Comparison of ENCODE assay signal across 21 mouse cellular contexts in the genomic region with DNA sequence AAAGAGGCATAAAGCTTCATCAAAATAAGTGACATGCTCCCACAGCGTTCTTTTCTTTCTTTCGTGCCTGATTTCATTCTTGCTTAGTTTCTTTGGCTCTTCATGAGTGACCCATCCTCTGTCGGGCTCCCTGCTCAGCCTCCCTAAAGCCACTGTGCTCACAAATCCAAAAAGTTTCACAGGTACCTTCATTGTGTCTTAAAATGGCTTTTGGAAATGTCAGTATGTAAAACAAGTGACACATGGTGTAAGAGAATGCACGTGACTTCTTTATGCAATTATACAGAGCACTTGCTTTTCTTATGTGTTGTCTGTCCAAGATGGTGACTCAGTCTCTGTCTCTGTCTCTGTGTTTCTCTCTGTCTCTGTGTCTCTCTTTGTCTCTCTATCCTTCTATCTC. TPM values are rescaled to one million over a fixed set of nuclear protein-coding genes. Genes with fewer than 3 reads are reported as not detected.
DNase-seq lines count a peak whose midpoint lies in the region; ATAC-seq lines count a peak whose summit lies in the region.
"Had no signal": no experiment of that assay in that cellular context is flagged by ENCODE, and none has a peak within 500 bp of the region (broad histone marks: within the 10 kb centered on the region; RNA-seq: fewer than 3 reads in every experiment).

No protein-coding gene starts in this region.

- H3K9ac ChIP-seq in hindbrain, embryonic 13.5 days = peak overlapping the region; percentile 79; the same call in 1 of the 2 replicates
- H3K9ac ChIP-seq in hindbrain, embryonic 15.5 days = peak overlapping the region; percentile 70
- no peak overlapping the region; the same call in 1 of the 2 replicates for H3K9ac ChIP-seq in neural tube, embryonic 14.5 days (replicated peaks; ENCODE audit: low read depth, low read length)
- H3K9ac ChIP-seq: heart, embryonic 15.5 days; limb, embryonic 12.5 days; liver, embryonic 13.5 days; lung, embryonic 15.5 days had no signal

- WGBS in hindbrain, embryonic 13.5 days = 57% methylated on average over 4 of the region's 4 CpGs
- WGBS in hindbrain, embryonic 10.5 days = 68% methylated on average over 4 of the region's 4 CpGs
- 54% methylated on average over 4 of the region's 4 CpGs for WGBS in hindbrain, embryonic 15.5 days
- 64% methylated on average over 4 of the region's 4 CpGs for WGBS in neural tube, embryonic 14.5 days

- H3K9me3 ChIP-seq in hindbrain, embryonic 13.5 days = no peaks in the 10 kb centered on the region
- H3K9me3 ChIP-seq in hindbrain, embryonic 10.5 days = no peaks in the 10 kb centered on the region
- H3K9me3 ChIP-seq in hindbrain, embryonic 15.5 days = no peaks in the 10 kb centered on the region
- no peaks in the 10 kb centered on the region for H3K9me3 ChIP-seq in neural tube, embryonic 14.5 days (ENCODE audit: control insufficient read depth, low read length)
- H3K9me3 ChIP-seq: embryonic facial prominence, embryonic 13.5 days; heart, embryonic 15.5 days; limb, embryonic 12.5 days; liver, embryonic 13.5 days; lung, embryonic 15.5 days had no signal

- H3K36me3 ChIP-seq in hindbrain, embryonic 13.5 days = no peaks in the 10 kb centered on the region
- H3K36me3 ChIP-seq in hindbrain, embryonic 10.5 days = no peaks in the 10 kb centered on the region
- no peaks in the 10 kb centered on the region for H3K36me3 ChIP-seq in hindbrain, embryonic 15.5 days
- H3K36me3 ChIP-seq in neural tube, embryonic 14.5 days (ENCODE audit: control insufficient read depth, insufficient read depth, low read length) = no peaks in the 10 kb centered on the region
- H3K36me3 ChIP-seq: embryonic facial prominence, embryonic 13.5 days; heart, embryonic 15.5 days; limb, embryonic 12.5 days; liver, embryonic 13.5 days; lung, embryonic 15.5 days had no signal

- no peaks in the 10 kb centered on the region for H3K27me3 ChIP-seq in hindbrain, embryonic 13.5 days
- peaks cover 33% of the 10 kb centered on the region for H3K27me3 ChIP-seq in hindbrain, embryonic 10.5 days (ENCODE audit: insufficient read depth, poor library complexity, severe bottlenecking)
- H3K27me3 ChIP-seq in hindbrain, embryonic 15.5 days = no peaks in the 10 kb centered on the region
- no peaks in the 10 kb centered on the region; the same call in 1 of the 2 replicates for H3K27me3 ChIP-seq in neural tube, embryonic 14.5 days (ENCODE audit: control insufficient read depth, insufficient read depth, low read length)

- H3K27ac ChIP-seq in hindbrain, embryonic 13.5 days = peak overlapping the region; percentile 86; the same call in 1 of the 2 replicates
- no peak overlapping the region for H3K27ac ChIP-seq in hindbrain, embryonic 10.5 days
- H3K27ac ChIP-seq in hindbrain, embryonic 15.5 days (replicated peaks) = peak overlapping the region; percentile 81
- no peak overlapping the region; the same call in 1 of the 2 replicates for H3K27ac ChIP-seq in neural tube, embryonic 14.5 days (ENCODE audit: low read depth, low read length)
- H3K27ac ChIP-seq: embryonic facial prominence, embryonic 13.5 days; heart, adult 2 months; heart, embryonic 15.5 days; limb, embryonic 12.5 days; liver, embryonic 13.5 days; lung, embryonic 15.5 days had no signal

- ATAC-seq in hindbrain, embryonic 13.5 days (ENCODE audit: low FRiP score) = no peak
- no peak for ATAC-seq in hindbrain, embryonic 15.5 days (ENCODE audit: low FRiP score, low read depth)
- no peak for ATAC-seq in neural tube, embryonic 14.5 days (ENCODE audit: low read depth)
- ATAC-seq: activated CD4-positive, CD25-positive, alpha-beta regulatory T cell, adult 4 months; Patski had no signal

- peak overlapping the region; percentile 78 for H3K4me2 ChIP-seq in hindbrain, embryonic 13.5 days
- H3K4me2 ChIP-seq in hindbrain, embryonic 15.5 days = peak overlapping the region; percentile 69
- peak overlapping the region; percentile 77 for H3K4me2 ChIP-seq in neural tube, embryonic 14.5 days (ENCODE audit: low read depth, low read length)

- H3K4me3 ChIP-seq in hindbrain, embryonic 13.5 days = peak overlapping the region; percentile 62
- H3K4me3 ChIP-seq in hindbrain, embryonic 10.5 days = no peak overlapping the region
- H3K4me3 ChIP-seq in hindbrain, embryonic 15.5 days = peak overlapping the region; percentile 67
- H3K4me3 ChIP-seq in neural tube, embryonic 14.5 days (ENCODE audit: low read depth, low read length) = peak overlapping the region; percentile 56
- H3K4me3 ChIP-seq: heart, adult 2 months; liver, embryonic 13.5 days had no signal

- no peak for DNase-seq in hindbrain, embryonic 10.5 days (ENCODE audit: low spot score)
- peak; percentile 4 for DNase-seq in retina, postnatal 1 day
- no peak for DNase-seq in retina, embryonic 14.5 days (ENCODE audit: low spot score)
- no peak for DNase-seq in cerebellum, adult 9-11 months
- DNase-seq: adrenal gland, postnatal 14 days; cerebellum, adult 2 months; gastrocnemius, postnatal 14 days; heart, adult 2 months; kidney, adult 8-10 months; kidney, postnatal 36 days; liver, embryonic 13.5 days; thymus, postnatal 25 days had no signal

- H3K4me1 ChIP-seq in hindbrain, embryonic 13.5 days (replicated peaks) = peaks cover 8% of the 10 kb centered on the region; the same call in 1 of the 2 replicates
- peaks cover 8% of the 10 kb centered on the region; the same call in 1 of the 2 replicates for H3K4me1 ChIP-seq in hindbrain, embryonic 10.5 days (replicated peaks)
- H3K4me1 ChIP-seq in hindbrain, embryonic 15.5 days (replicated peaks) = peaks cover 7% of the 10 kb centered on the region; the same call in 1 of the 2 replicates
- H3K4me1 ChIP-seq in neural tube, embryonic 14.5 days (ENCODE audit: control insufficient read depth, insufficient read depth, low read length) = 0 out of 2 replicates have a peak, but pooled peaks cover 6% of the 10 kb centered on the region
- H3K4me1 ChIP-seq: heart, embryonic 15.5 days; liver, embryonic 13.5 days had no signal

RNA-seq across cellular contexts. Expression of gene Ptprd, which starts 1.2 kb away (rescaled TPM):
- 90.0 and 96.7 TPM in 2 replicates for polyA plus RNA-seq in hindbrain, embryonic 13.5 days (2015; fragmentation: Nextera tagmentation; extraction: Ambion mirVana)
- polyA plus RNA-seq in hindbrain, embryonic 10.5 days (2016; fragmentation: Nextera tagmentation; extraction: Ambion mirVana) = 10.1 and 15.5 TPM in 2 replicates
- polyA plus RNA-seq in hindbrain, embryonic 15.5 days (2015; fragmentation: Nextera tagmentation; extraction: Ambion mirVana) = 78.2 and 80.8 TPM in 2 replicates
- polyA plus RNA-seq in neural tube, embryonic 14.5 days (2014; fragmentation: Nextera tagmentation; extraction: Ambion mirVana) = 126 and 145 TPM in 2 replicates
- polyA plus RNA-seq: activated CD4-positive, CD25-positive, alpha-beta regulatory T cell, adult 4 months had no signal

Comparison
In these comparisons a context has a peak if more than half of its experiments do, and no peak if none do; other contexts are left out.
1. H3K27ac ChIP-seq: peak in hindbrain, embryonic 13.5 days (single experiment) and hindbrain, embryonic 15.5 days (single experiment); none in hindbrain, embryonic 10.5 days (single experiment) and neural tube, embryonic 14.5 days (single experiment).
2. Peak in every context shown above with its lines, with median percentiles within 50 percentile points of each other: H3K4me2 ChIP-seq.